Mouse (Mus musculus) midbrain, postnatal 0 days (tissue): Measurements from ENCODE around the gene Gm10985. TPM values are rescaled to one million over a fixed set of nuclear protein-coding genes. Genes with fewer than 3 reads are reported as not detected.

ENCODE experiments used
- ATAC-seq: fragments of 200-750 bp; cut with Nextera tagmentation; 2 replicates; pipeline ENCODE4 v1.8.0; 2017; ENCODE audit warnings: moderate number of reproducible peaks, mild to moderate bottlenecking, moderate TSS enrichment, moderate library complexity; ENCODE audit not compliant: low FRiP score
- DNase-seq: peaks from one replicate; pipeline ENCODE4 v3.0.0-alpha.2; 2015; ENCODE audit warnings: low spot score
- H3K27ac ChIP-seq: fragments of 300-500 bp; sonication (generic); 2 replicates; pipeline ENCODE4 v1.5.1; 2014; ENCODE audit warnings: low read depth, mild to moderate bottlenecking, low read length, mixed read lengths
- H3K27me3 ChIP-seq: fragments of 300-500 bp; sonication (generic); 2 replicates; pipeline ENCODE4 v1.6.1; 2014; ENCODE audit warnings: low read length, control low read depth, mixed read lengths; ENCODE audit not compliant: insufficient read depth
- H3K36me3 ChIP-seq: fragments of 300-500 bp; sonication (generic); 2 replicates; pipeline ENCODE4 v1.6.1; 2014; ENCODE audit warnings: low read length, control low read depth, mixed read lengths; ENCODE audit not compliant: insufficient read depth
- H3K4me1 ChIP-seq: fragments of 300-500 bp; sonication (generic); 2 replicates; pipeline ENCODE4 v1.6.1; 2014; ENCODE audit warnings: mild to moderate bottlenecking, control low read depth, antibody characterized with exemption, low read length, mixed read lengths; ENCODE audit not compliant: insufficient read depth
- H3K4me2 ChIP-seq: fragments of 300-500 bp; sonication (generic); 2 replicates; pipeline ENCODE4 v1.6.1; 2014; ENCODE audit warnings: low read depth, mild to moderate bottlenecking, low read length, mixed read lengths; ENCODE audit not compliant: poor library complexity, severe bottlenecking
- H3K4me3 ChIP-seq: fragments of 300-500 bp; sonication (generic); 2 replicates; pipeline ENCODE4 v1.5.1; 2014; ENCODE audit warnings: low read depth, mild to moderate bottlenecking, low read length, moderate library complexity
- H3K9ac ChIP-seq: fragments of 300-500 bp; sonication (generic); replicated peaks from 2 replicates; pipeline ENCODE4 v1.6.1; 2014; ENCODE audit warnings: mild to moderate bottlenecking, low read length, moderate library complexity, mixed read lengths; ENCODE audit not compliant: poor library complexity, severe bottlenecking
- H3K9me3 ChIP-seq: fragments of 300-500 bp; sonication (generic); 2 replicates; pipeline ENCODE4 v1.6.1; 2016; ENCODE audit warnings: low read length, control low read depth
- CTCF ChIP-seq: IDR thresholded peaks from 2 replicates; pipeline ENCODE4 v1.5.1; 2016; ENCODE audit warnings: antibody characterized with exemption, mild to moderate bottlenecking
- WGBS: fragments of 180-500 bp; shearing (Covaris S2); extraction: QIAGEN DNeasy Blood & Tissue Kit; methylation state at CpG from one replicate; pipeline ENCODE4 v1.1.7; 2014; 5-methylcytosine and 5-hydroxymethylcytosine counted together
- polyA plus RNA-seq: library from polyadenylated mRNA; unstranded; fragments of >200 nt; fragmentation: Nextera tagmentation; extraction: Ambion mirVana; gene quantifications from 2 replicates; pipeline ENCODE4 v1.2.1, GENCODE M21; 2015
- total RNA-seq: library from RNA; depleted of rRNA; stranded (reverse); fragments of >200 nt; gene quantifications from 2 replicates; pipeline ENCODE4 v1.2.3, GENCODE M21; 2014; rRNA removed

Gene Gm10985
- total and polyA plus RNA-seq, 2 experiments from 2014 or later, result not detected

DNA sequence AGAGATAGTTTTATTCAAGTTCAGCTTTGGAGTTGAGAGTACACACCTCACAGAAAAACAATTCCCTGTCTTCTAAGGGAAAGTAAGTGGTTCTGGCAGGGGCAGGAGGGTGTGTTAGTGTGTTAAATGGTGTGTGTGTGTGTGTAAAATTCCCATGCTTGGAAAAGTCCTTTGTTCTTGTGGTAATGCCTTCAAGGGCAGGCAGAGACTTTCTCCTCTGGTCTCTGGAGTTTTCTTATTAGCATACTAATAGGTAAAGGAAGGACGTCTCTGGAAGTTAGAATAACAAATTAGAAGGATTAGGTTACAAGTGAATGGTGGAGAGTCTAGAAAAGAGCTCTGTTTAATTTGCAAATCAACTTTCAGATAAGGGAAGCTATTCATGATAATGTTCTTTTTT, 24.4 kb downstream of the Gm10985 start:
- no peaks in the 10 kb centered on the region for H3K27me3 ChIP-seq
- 12% methylated on average over 1 of the region's 1 CpGs for WGBS
- TF ChIP-seq CTCF, result no peak
- H3K4me2 ChIP-seq, result no peak overlapping the region
- H3K4me3 ChIP-seq, result no peak overlapping the region
- no peaks in the 10 kb centered on the region for H3K36me3 ChIP-seq
- H3K4me1 ChIP-seq, result no peaks in the 10 kb centered on the region
- DNase-seq (no peak), ATAC-seq (no peak)
- H3K27ac ChIP-seq, result no peak overlapping the region
- H3K9ac ChIP-seq, result no peak overlapping the region
- H3K9me3 ChIP-seq, result no peaks in the 10 kb centered on the region

DNA sequence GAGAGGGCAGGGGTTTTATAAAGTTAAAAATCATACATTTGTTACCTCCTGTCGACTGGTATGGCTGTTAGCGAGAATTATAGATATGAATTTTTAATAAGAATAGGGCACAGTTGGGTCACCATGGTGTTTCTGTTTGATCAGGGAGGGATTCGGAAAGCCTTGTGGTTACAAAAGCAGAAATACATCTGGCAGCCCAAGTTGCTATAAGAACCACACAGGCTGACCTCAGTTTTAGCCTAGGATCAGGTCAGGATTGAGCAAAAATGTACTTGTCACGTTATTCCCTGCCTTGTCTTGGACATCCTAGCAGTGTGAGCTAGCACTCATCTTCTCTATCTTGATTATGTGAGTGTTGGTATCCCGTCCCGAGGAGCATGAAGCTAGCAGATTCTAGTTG, 25.6 kb downstream of the Gm10985 start:
- ATAC-seq (no peak), DNase-seq (no peak)
- Histone ChIP-seq H3K27me3 (no peaks in the 10 kb centered on the region), H3K4me3 (no peak overlapping the region), H3K36me3 (no peaks in the 10 kb centered on the region), H3K4me2 (no peak overlapping the region), H3K9me3 (no peaks in the 10 kb centered on the region), H3K27ac (no peak overlapping the region), H3K4me1 (no peaks in the 10 kb centered on the region), H3K9ac (no peak overlapping the region)
- 82% methylated on average over 6 of the region's 6 CpGs for WGBS
- no peak for TF ChIP-seq CTCF

DNA sequence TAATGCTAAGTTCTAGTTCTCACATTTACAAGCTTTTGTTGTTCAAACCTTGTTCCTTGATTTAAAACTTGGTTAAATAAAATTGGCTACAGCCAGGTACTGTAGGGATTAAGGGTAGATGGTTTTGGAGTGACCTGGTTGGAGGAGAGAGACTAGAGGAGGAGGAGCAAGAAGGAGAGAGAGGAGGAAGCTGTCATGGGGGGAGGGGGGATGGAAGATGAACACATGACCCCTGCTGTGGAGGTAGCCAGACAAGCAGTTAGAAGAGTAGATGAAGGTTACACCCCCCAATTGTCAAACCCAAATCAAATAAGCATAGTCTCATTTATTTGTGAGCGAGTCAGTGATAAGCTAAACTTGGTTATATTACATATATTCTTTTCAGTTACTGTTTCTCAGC, 26.7 kb downstream of the Gm10985 start:
- Histone ChIP-seq H3K9ac (no peak overlapping the region), H3K27me3 (no peaks in the 10 kb centered on the region), H3K4me1 (no peaks in the 10 kb centered on the region), H3K36me3 (no peaks in the 10 kb centered on the region), H3K4me2 (no peak overlapping the region), H3K27ac (no peak overlapping the region), H3K4me3 (no peak overlapping the region), H3K9me3 (no peaks in the 10 kb centered on the region)
- ATAC-seq (no peak), DNase-seq (no peak)
- WGBS, result 84% methylated on average over 1 of the region's 1 CpGs
- TF ChIP-seq CTCF, result no peak

DNA sequence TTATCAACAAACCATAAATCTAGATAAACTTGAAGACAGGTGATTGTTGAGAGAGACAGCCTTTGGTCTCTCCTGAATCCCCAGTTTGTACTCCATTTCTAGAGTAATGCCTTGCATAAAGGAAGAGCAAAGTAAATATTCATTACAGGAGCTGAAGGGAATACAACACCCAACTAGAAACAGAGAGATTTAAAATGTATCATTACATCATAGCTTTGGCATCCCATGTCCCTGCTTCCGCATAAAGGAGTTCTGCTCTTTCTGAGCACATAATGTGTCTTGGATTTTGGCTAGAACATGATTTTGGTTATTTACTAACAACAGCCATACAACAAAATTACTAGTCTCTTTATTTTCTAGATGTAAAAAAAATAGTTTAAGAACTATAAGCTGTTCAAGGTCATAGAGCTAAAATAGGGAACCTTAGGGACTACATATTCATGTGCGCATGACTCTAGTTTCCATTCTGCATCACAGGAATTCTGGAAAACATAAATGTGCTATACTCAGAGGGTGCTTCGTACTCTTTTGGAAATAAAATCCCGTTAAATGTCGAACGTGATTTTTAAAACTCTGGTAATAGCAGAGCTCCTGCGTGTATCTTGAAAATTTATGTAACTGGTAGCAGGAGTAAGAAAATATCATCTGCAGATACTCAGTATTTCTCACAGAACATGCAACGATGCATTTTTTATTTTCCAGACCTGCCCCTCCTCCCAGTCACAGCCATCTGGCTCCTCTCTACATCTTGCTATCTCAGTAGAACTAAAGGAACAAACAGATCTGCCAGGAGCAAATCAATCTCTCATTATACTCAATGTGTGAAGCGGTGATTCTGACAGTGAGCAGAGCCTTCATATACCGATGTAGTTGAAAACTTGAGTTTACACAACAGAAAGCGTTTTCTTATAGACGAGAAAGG, 46.0 kb downstream of the Gm10985 start:
- Histone ChIP-seq H3K27ac (no peak overlapping the region), H3K27me3 (no peaks in the 10 kb centered on the region), H3K9me3 (no peaks in the 10 kb centered on the region), H3K4me1 (no peaks in the 10 kb centered on the region), H3K4me2 (no peak overlapping the region), H3K36me3 (no peaks in the 10 kb centered on the region), H3K4me3 (no peak overlapping the region), H3K9ac (no peak overlapping the region)
- peak; percentile 5 for DNase-seq
- ATAC-seq, result no peak
- TF ChIP-seq CTCF, result no peak
- 89% methylated on average over 12 of the region's 12 CpGs for WGBS

Other genes starting within 250 kb of the Gm10985 start
- 8.8 and 10.0 TPM in 2 replicates for gene Frem2, start 187.7 kb upstream of the Gm10985 start, total RNA-seq
- 1.0 and 1.5 TPM in 2 replicates for gene Frem2, start 187.7 kb upstream of the Gm10985 start, polyA plus RNA-seq
- gene Ufm1, start 18.7 kb downstream of the Gm10985 start, total RNA-seq, result 28.1 and 33.1 TPM in 2 replicates
- 73.7 and 83.4 TPM in 2 replicates for gene Ufm1, start 18.7 kb downstream of the Gm10985 start, polyA plus RNA-seq